Mouse (Mus musculus) myocyte (in vitro differentiated cells): ENCODE measurements at regions not wholly inside any gene's neighbourhood (a gene's known extent, or its start where the extent isn't known, plus 50 kb on each side); places are given as distances from the start of the nearest gene placed in this dataset.

ENCODE experiments used
- MAX ChIP-seq: IDR thresholded peaks from one replicate; pipeline ENCODE4 v1.6.1; 2011; ENCODE audit warnings: low read depth, mild to moderate bottlenecking, control low read depth
- MYOD1 ChIP-seq, 3 experiments: IDR thresholded peaks; one replicate each; pipeline ENCODE4 v1.6.1; 2011; ENCODE audit warnings: control low read depth in 2 of 3, low read depth in 2 of 3, mild to moderate bottlenecking in 2 of 3, moderate library complexity in 1 of 3; ENCODE audit not compliant: insufficient read length in 2 of 3, control insufficient read depth in 1 of 3
- MYOG ChIP-seq, 3 experiments: IDR thresholded peaks; one replicate each; pipeline ENCODE4 v1.6.1; 2011; ENCODE audit warnings: control low read depth in 2 of 3, low read depth in 2 of 3, mild to moderate bottlenecking in 2 of 3; ENCODE audit not compliant: insufficient read length in 2 of 3, control insufficient read depth in 1 of 3, insufficient read depth in 1 of 3
- POLR2A ChIP-seq: IDR thresholded peaks from one replicate; pipeline ENCODE4 v1.6.1; 2011; ENCODE audit warnings: low read depth, mild to moderate bottlenecking, control low read depth, moderate library complexity; ENCODE audit not compliant: insufficient read length
- POLR2AphosphoS2 ChIP-seq: IDR thresholded peaks from one replicate; pipeline ENCODE4 v1.6.1; 2011; ENCODE audit warnings: low read depth, control low read depth; ENCODE audit not compliant: insufficient read length
- USF1 ChIP-seq: IDR thresholded peaks from one replicate; pipeline ENCODE4 v1.6.1; 2011; ENCODE audit warnings: low read depth, mild to moderate bottlenecking, control low read depth, moderate library complexity

DNA sequence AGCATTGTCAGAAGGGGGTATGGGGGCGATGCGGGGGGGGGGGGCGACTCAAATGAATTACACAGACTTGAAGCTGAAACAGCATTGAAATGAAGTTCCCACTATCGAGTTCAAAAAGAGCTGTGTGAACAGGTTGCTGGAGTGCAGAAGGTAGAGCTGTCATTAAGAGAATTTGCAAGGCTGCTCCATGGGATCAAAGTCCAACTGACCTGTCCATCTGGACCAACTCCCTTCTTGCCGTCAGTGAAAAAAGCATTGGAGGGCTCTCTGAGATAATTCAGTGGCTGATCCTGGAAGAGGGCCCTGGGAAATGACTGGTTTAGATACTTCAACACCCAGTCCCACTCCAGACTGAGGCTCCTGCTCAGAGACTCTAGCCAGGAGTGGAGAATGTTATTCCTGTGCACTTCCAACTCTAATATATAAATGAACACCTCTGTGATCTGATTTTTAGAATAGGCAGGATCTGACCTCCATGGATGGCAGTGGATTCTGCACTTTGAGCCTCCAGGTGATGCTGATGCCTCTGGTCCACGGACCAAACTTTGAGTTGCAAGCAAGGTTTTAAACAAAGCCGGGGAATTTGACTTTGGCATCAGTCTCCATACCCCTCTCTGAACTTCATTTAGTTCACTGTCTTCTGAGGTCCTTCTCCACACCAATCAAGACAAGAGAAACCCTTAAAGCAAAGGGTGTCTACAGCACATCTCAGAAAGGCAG lies 82.6 kb upstream of the Parp11 start:
- TF ChIP-seq POLR2A: no peak
- no peak for TF ChIP-seq POLR2AphosphoS2
- TF ChIP-seq USF1: no peak
- TF ChIP-seq MYOG (IDR thresholded peaks at IDR 0.05; ENCODE audit: control insufficient read depth in 1 of 3, insufficient read depth in 1 of 3, insufficient read length in 2 of 3, low read depth in 2 of 3): no peak
- TF ChIP-seq MYOD1 (IDR thresholded peaks at IDR 0.05; ENCODE audit: control insufficient read depth in 1 of 3, insufficient read length in 2 of 3, low read depth in 2 of 3): no peak
- no peak for TF ChIP-seq MAX
